Mouse (Mus musculus) ES-Bruce4 (cell line): ENCODE results near the gene Fam110a.

Experiments
- CTCF ChIP-seq: IDR thresholded peaks from one replicate; pipeline ENCODE4 v1.8.1; 2011; ENCODE audit warnings: low read depth, low read length
- EP300 ChIP-seq: IDR thresholded peaks from 2 replicates; pipeline ENCODE4 v1.6.1; 2011; ENCODE audit warnings: low read depth, low read length; ENCODE audit not compliant: insufficient read depth
- POLR2A ChIP-seq: IDR thresholded peaks from one replicate; pipeline ENCODE4 v1.8.1; 2011; ENCODE audit warnings: low read length; ENCODE audit not compliant: insufficient read depth

DNA sequence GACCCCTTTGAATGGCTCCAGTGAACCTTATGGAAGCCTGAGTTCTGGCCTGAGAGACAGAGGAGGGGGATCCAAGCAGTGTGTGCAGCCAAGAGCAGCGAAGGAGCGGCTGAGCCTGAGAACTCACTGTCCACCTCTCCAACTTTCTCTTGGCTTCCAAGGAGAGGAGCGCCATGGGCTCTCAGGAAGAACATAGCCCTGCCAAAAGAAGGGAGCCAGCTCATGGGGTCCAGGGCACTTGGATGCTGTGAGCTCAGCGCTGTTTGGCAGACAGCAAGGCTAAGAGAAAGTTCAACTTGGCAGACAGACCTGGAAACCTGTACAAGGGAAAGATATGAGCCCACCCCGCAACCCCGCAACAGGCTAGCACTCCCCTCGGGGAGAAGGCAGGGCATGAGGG, 55.7 kb downstream of the Fam110a start:
- TF ChIP-seq CTCF (no peak), POLR2A (no peak), EP300 (no peak)
